Mouse (Mus musculus): ENCODE data around the gene Zfp420. TPM values are rescaled to one million over a fixed set of nuclear protein-coding genes. Genes with fewer than 3 reads are reported as not detected.

The Zfp420 gene
- total and polyA plus RNA-seq, 3 experiments: 0.36 to 11.3 (median 4.5) TPM

- peaks cover 32% of the 10 kb centered on the region for H3K9me3 ChIP-seq (replicated peaks)
Measured at GRCm38 (mm10) chr7:29880916-29881315, 21.1 kb downstream of the Zfp420 start.

GRCm38 (mm10) chr7:29890501-29890900 lies 30.7 kb downstream of the Zfp420 start:
- H3K36me3 ChIP-seq (replicated peaks): peaks cover 23% of the 10 kb centered on the region
- peaks cover 47% of the 10 kb centered on the region for H3K9me3 ChIP-seq (replicated peaks)
- no peaks in the 10 kb centered on the region for H3K27me3 ChIP-seq (ENCODE audit: insufficient read depth, low read length)
- no peak for TF ChIP-seq CTCF (IDR thresholded peaks at IDR 0.05; ENCODE audit: low read depth, low read length)
- no peak for TF ChIP-seq GATA2 (IDR thresholded peaks at IDR 0.05; ENCODE audit: borderline replicate concordance, low read depth, low read length)
- no peak for TF ChIP-seq POLR2AphosphoS5 (IDR thresholded peaks at IDR 0.05; ENCODE audit: insufficient replicate concordance, low read depth, low read length)
- no peak for TF ChIP-seq TAL1 (conservative IDR thresholded peaks at IDR 0.05; ENCODE audit: low read depth, low read length)
- no peak for TF ChIP-seq GATA1 (IDR thresholded peaks at IDR 0.05; ENCODE audit: borderline replicate concordance, low read length)
- H3K4me3 ChIP-seq (ENCODE audit: low read depth, low read length): no peak overlapping the region
- no peak for DNase-seq (ENCODE audit: low spot score)
- no peak for ATAC-seq (ENCODE audit: extremely low read depth, insufficient number of reproducible peaks, low FRiP score, poor library complexity, severe bottlenecking)
- no peaks in the 10 kb centered on the region for H3K4me1 ChIP-seq (ENCODE audit: insufficient read depth, low read depth, low read length)

More at GRCm38 (mm10) chr7:29880916-29881315, 21.1 kb downstream of the Zfp420 start:
- Histone ChIP-seq H3K36me3 (replicated peaks) (no peaks in the 10 kb centered on the region), H3K27me3 (ENCODE audit: insufficient read depth, low read length) (no peaks in the 10 kb centered on the region), H3K4me1 (ENCODE audit: insufficient read depth, low read depth, low read length) (no peaks in the 10 kb centered on the region), H3K4me3 (ENCODE audit: low read depth, low read length) (no peak overlapping the region)
- ATAC-seq (ENCODE audit: extremely low read depth, insufficient number of reproducible peaks, low FRiP score, poor library complexity, severe bottlenecking) (no peak), DNase-seq (ENCODE audit: low spot score) (no peak)
- TF ChIP-seq TAL1 (conservative IDR thresholded peaks at IDR 0.05; ENCODE audit: low read depth, low read length): no peak
- no peak for TF ChIP-seq GATA2 (IDR thresholded peaks at IDR 0.05; ENCODE audit: borderline replicate concordance, low read depth, low read length)
- no peak for TF ChIP-seq CTCF (IDR thresholded peaks at IDR 0.05; ENCODE audit: low read depth, low read length)
- no peak for TF ChIP-seq POLR2AphosphoS5 (IDR thresholded peaks at IDR 0.05; ENCODE audit: insufficient replicate concordance, low read depth, low read length)
- TF ChIP-seq GATA1 (IDR thresholded peaks at IDR 0.05; ENCODE audit: borderline replicate concordance, low read length): no peak

- TF ChIP-seq POLR2AphosphoS5 (IDR thresholded peaks at IDR 0.05; ENCODE audit: insufficient replicate concordance, low read depth, low read length) (no peak), GATA1 (IDR thresholded peaks at IDR 0.05; ENCODE audit: borderline replicate concordance, low read length) (no peak), TAL1 (conservative IDR thresholded peaks at IDR 0.05; ENCODE audit: low read depth, low read length) (no peak), GATA2 (IDR thresholded peaks at IDR 0.05; ENCODE audit: borderline replicate concordance, low read depth, low read length) (no peak), CTCF (IDR thresholded peaks at IDR 0.05; ENCODE audit: low read depth, low read length) (no peak)
- ATAC-seq (ENCODE audit: extremely low read depth, insufficient number of reproducible peaks, low FRiP score, poor library complexity, severe bottlenecking): no peak
Measured at GRCm38 (mm10) chr7:29892756-29893155, 33.0 kb downstream of the Zfp420 start.

GRCm38 (mm10) chr7:29898351-29898750 lies 38.6 kb downstream of the Zfp420 start:
- no peak overlapping the region for H3K4me3 ChIP-seq (ENCODE audit: low read depth, low read length)
- H3K36me3 ChIP-seq (replicated peaks): peaks cover 76% of the 10 kb centered on the region
- ATAC-seq (ENCODE audit: extremely low read depth, insufficient number of reproducible peaks, low FRiP score, poor library complexity, severe bottlenecking) (no peak), DNase-seq (ENCODE audit: low spot score) (no peak)
- no peak for TF ChIP-seq TAL1 (conservative IDR thresholded peaks at IDR 0.05; ENCODE audit: low read depth, low read length)
- no peak for TF ChIP-seq POLR2AphosphoS5 (IDR thresholded peaks at IDR 0.05; ENCODE audit: insufficient replicate concordance, low read depth, low read length)
- no peak for TF ChIP-seq GATA1 (IDR thresholded peaks at IDR 0.05; ENCODE audit: borderline replicate concordance, low read length)
- TF ChIP-seq CTCF (IDR thresholded peaks at IDR 0.05; ENCODE audit: low read depth, low read length): no peak
- TF ChIP-seq GATA2 (IDR thresholded peaks at IDR 0.05; ENCODE audit: borderline replicate concordance, low read depth, low read length): no peak
- peaks cover 31% of the 10 kb centered on the region for H3K9me3 ChIP-seq (replicated peaks)
- H3K4me1 ChIP-seq (ENCODE audit: insufficient read depth, low read depth, low read length): no peaks in the 10 kb centered on the region
- H3K27me3 ChIP-seq (ENCODE audit: insufficient read depth, low read length): no peaks in the 10 kb centered on the region

More at GRCm38 (mm10) chr7:29892756-29893155, 33.0 kb downstream of the Zfp420 start:
- peaks cover 38% of the 10 kb centered on the region for H3K36me3 ChIP-seq (replicated peaks)
- H3K4me3 ChIP-seq (ENCODE audit: low read depth, low read length): no peak overlapping the region
- DNase-seq (ENCODE audit: low spot score): no peak
- H3K4me1 ChIP-seq (ENCODE audit: insufficient read depth, low read depth, low read length): no peaks in the 10 kb centered on the region
- H3K27me3 ChIP-seq (ENCODE audit: insufficient read depth, low read length): no peaks in the 10 kb centered on the region
- peaks cover 38% of the 10 kb centered on the region for H3K9me3 ChIP-seq (replicated peaks)

GRCm38 (mm10) chr7:29904101-29904500 lies 44.3 kb downstream of the Zfp420 start:
- ATAC-seq (ENCODE audit: extremely low read depth, insufficient number of reproducible peaks, low FRiP score, poor library complexity, severe bottlenecking) (no peak), DNase-seq (ENCODE audit: low spot score) (no peak)
- TF ChIP-seq GATA2 (IDR thresholded peaks at IDR 0.05; ENCODE audit: borderline replicate concordance, low read depth, low read length) (no peak), GATA1 (IDR thresholded peaks at IDR 0.05; ENCODE audit: borderline replicate concordance, low read length) (no peak), POLR2AphosphoS5 (IDR thresholded peaks at IDR 0.05; ENCODE audit: insufficient replicate concordance, low read depth, low read length) (no peak), CTCF (IDR thresholded peaks at IDR 0.05; ENCODE audit: low read depth, low read length) (no peak), TAL1 (conservative IDR thresholded peaks at IDR 0.05; ENCODE audit: low read depth, low read length) (no peak)
- Histone ChIP-seq H3K27me3 (ENCODE audit: insufficient read depth, low read length) (no peaks in the 10 kb centered on the region), H3K4me1 (ENCODE audit: insufficient read depth, low read depth, low read length) (peaks cover 19% of the 10 kb centered on the region), H3K36me3 (replicated peaks) (peaks cover 36% of the 10 kb centered on the region), H3K9me3 (replicated peaks) (no peaks in the 10 kb centered on the region), H3K4me3 (ENCODE audit: low read depth, low read length) (no peak overlapping the region)

GRCm38 (mm10) chr7:29905966-29906681 lies 46.3 kb downstream of the Zfp420 start, which contains the start of gene Zfp27:
Gene Zfp27, minus strand, starts transcription at chr7:29906572.
- peak within 1 kb of the TSS; percentile 70 for H3K4me3 ChIP-seq (ENCODE audit: low read depth, low read length)
- H3K36me3 ChIP-seq (replicated peaks): peaks cover 21% of the 10 kb centered on the region
- peak; percentile 69 for ATAC-seq (ENCODE audit: extremely low read depth, insufficient number of reproducible peaks, low FRiP score, poor library complexity, severe bottlenecking)
- TF ChIP-seq GATA1 (IDR thresholded peaks at IDR 0.05; ENCODE audit: borderline replicate concordance, low read length) (no peak), TAL1 (conservative IDR thresholded peaks at IDR 0.05; ENCODE audit: low read depth, low read length) (no peak), POLR2AphosphoS5 (IDR thresholded peaks at IDR 0.05; ENCODE audit: insufficient replicate concordance, low read depth, low read length) (no peak), GATA2 (IDR thresholded peaks at IDR 0.05; ENCODE audit: borderline replicate concordance, low read depth, low read length) (no peak), CTCF (IDR thresholded peaks at IDR 0.05; ENCODE audit: low read depth, low read length) (no peak)
- peak; percentile 70 for DNase-seq (ENCODE audit: low spot score)
- no peaks in the 10 kb centered on the region for H3K9me3 ChIP-seq (replicated peaks)
- peaks cover 19% of the 10 kb centered on the region for H3K4me1 ChIP-seq (ENCODE audit: insufficient read depth, low read depth, low read length)
- H3K27me3 ChIP-seq (ENCODE audit: insufficient read depth, low read length): no peaks in the 10 kb centered on the region

Data from G1E (cell line).